Mouse (Mus musculus): ENCODE results near the gene Cacna2d4.

DNA sequence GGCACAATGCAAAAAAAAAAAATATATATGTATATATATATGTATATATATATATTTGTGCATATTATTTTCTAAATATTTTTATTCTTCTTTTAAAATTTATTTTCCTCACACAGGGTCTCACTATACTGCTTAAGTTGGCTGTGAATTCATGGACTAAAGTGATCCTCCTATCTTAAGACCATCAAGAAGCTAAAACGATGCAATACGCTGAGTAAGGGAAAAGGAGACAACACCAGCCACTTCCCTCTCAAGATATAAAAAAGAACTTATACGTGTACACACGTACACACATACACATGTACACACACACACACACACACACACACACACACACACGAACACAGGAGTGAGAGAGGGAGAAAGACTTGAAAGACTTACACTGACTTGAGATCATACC, 127.3 kb downstream of the Cacna2d4 start:
- TF ChIP-seq POLR2A (IDR thresholded peaks at IDR 0.05; ENCODE audit: low read depth, low read length) (no peak), CTCF (IDR thresholded peaks at IDR 0.05; ENCODE audit: extremely low read depth, insufficient read depth, insufficient read length, insufficient replicate concordance) (no peak)

Data from spleen, adult 2 months (tissue).